Mouse (Mus musculus) hindbrain, postnatal 0 days (tissue): ENCODE results near the gene Fcamr. TPM values are rescaled to one million over a fixed set of nuclear protein-coding genes. Genes with fewer than 3 reads are reported as not detected.

Experiments used
- ATAC-seq: fragments of 200-750 bp; cut with Nextera tagmentation; 2 replicates; pipeline ENCODE4 v1.8.0; 2017; ENCODE audit warnings: mild to moderate bottlenecking, moderate TSS enrichment, moderate library complexity
- DNase-seq: peaks from one replicate; pipeline ENCODE4 v3.0.0-alpha.2; 2015; ENCODE audit warnings: low spot score
- H3K27ac ChIP-seq: fragments of 300-500 bp; sonication (generic); 2 replicates; pipeline ENCODE4 v1.5.1; 2014; ENCODE audit warnings: mild to moderate bottlenecking
- H3K27me3 ChIP-seq: fragments of 300-500 bp; sonication (generic); 2 replicates; pipeline ENCODE4 v1.6.1; 2014; ENCODE audit warnings: low read length, mixed read lengths; ENCODE audit not compliant: insufficient read depth
- H3K36me3 ChIP-seq: fragments of 300-500 bp; sonication (generic); 2 replicates; pipeline ENCODE4 v1.6.1; 2014; ENCODE audit warnings: low read length, mixed read lengths; ENCODE audit not compliant: insufficient read depth
- H3K4me1 ChIP-seq: fragments of 300-500 bp; sonication (generic); 2 replicates; pipeline ENCODE4 v1.6.1; 2014; ENCODE audit warnings: antibody characterized with exemption, low read length, mixed read lengths; ENCODE audit not compliant: insufficient read depth
- H3K4me2 ChIP-seq: fragments of 300-500 bp; sonication (generic); 2 replicates; pipeline ENCODE4 v1.6.1; 2014; ENCODE audit warnings: low read depth, mild to moderate bottlenecking, low read length, moderate library complexity, mixed read lengths
- H3K4me3 ChIP-seq: fragments of 300-500 bp; sonication (generic); 2 replicates; pipeline ENCODE4 v1.5.1; 2014; ENCODE audit warnings: low read length
- H3K9ac ChIP-seq: fragments of 300-500 bp; sonication (generic); replicated peaks from 2 replicates; pipeline ENCODE4 v1.6.1; 2014; ENCODE audit warnings: mild to moderate bottlenecking, low read length, moderate library complexity, mixed read lengths
- H3K9me3 ChIP-seq: fragments of 300-500 bp; sonication (generic); 2 replicates; pipeline ENCODE4 v1.6.1; 2016; ENCODE audit warnings: low read length, mixed read lengths
- CTCF ChIP-seq: IDR thresholded peaks from 2 replicates; pipeline ENCODE4 v1.5.1; 2016; ENCODE audit warnings: antibody characterized with exemption, control low read depth, low read depth
- WGBS: fragments of 180-500 bp; shearing (Covaris S2); extraction: QIAGEN DNeasy Blood & Tissue Kit; methylation state at CpG from one replicate; pipeline ENCODE4 v1.1.7; 2014; 5-methylcytosine and 5-hydroxymethylcytosine counted together
- polyA plus RNA-seq: library from polyadenylated mRNA; unstranded; fragments of >200 nt; fragmentation: Nextera tagmentation; extraction: Ambion mirVana; gene quantifications from 2 replicates; pipeline ENCODE4 v1.2.1, GENCODE M21; 2015
- total RNA-seq: library from RNA; depleted of rRNA; stranded (reverse); fragments of >200 nt; gene quantifications from 2 replicates; pipeline ENCODE4 v1.2.3, GENCODE M21; 2014

Fcamr gene
- total and polyA plus RNA-seq, 2 experiments from 2014 or later: not detected

GRCm38 (mm10) chr1:130820316-130821148 lies 19.8 kb downstream of the Fcamr start:
- 93% methylated on average over 7 of the region's 7 CpGs for WGBS
- DNase-seq (no peak), ATAC-seq (no peak)
- Histone ChIP-seq H3K4me3 (no peak overlapping the region), H3K9me3 (no peaks in the 10 kb centered on the region), H3K4me1 (no peaks in the 10 kb centered on the region), H3K4me2 (no peak overlapping the region), H3K36me3 (no peaks in the 10 kb centered on the region), H3K27ac (no peak overlapping the region), H3K9ac (no peak overlapping the region), H3K27me3 (no peaks in the 10 kb centered on the region)
- no peak for TF ChIP-seq CTCF

DNA sequence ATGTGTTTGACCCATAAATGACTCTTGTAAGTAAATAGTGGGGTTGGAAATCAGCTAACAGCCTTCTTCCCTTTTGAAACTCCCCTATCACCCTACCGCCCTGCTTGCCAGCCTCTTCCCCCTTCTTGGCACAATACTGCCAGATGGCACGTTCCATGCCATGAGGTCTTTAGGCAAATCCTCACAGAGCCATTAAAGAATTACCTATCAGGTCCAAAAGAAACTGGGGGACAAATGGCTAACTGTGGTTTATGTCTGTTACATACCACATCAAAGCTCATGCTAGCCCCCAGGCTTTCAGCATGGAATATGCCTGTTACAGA lies 20.4 kb downstream of the Fcamr start:
- H3K4me1 ChIP-seq: no peaks in the 10 kb centered on the region
- ATAC-seq (no peak), DNase-seq (no peak)
- 82% methylated on average over 2 of the region's 2 CpGs for WGBS
- H3K4me3 ChIP-seq: no peak overlapping the region
- no peak overlapping the region for H3K4me2 ChIP-seq
- TF ChIP-seq CTCF: no peak
- no peak overlapping the region for H3K27ac ChIP-seq
- H3K9me3 ChIP-seq: no peaks in the 10 kb centered on the region
- no peaks in the 10 kb centered on the region for H3K27me3 ChIP-seq
- H3K9ac ChIP-seq: no peak overlapping the region
- H3K36me3 ChIP-seq: no peaks in the 10 kb centered on the region

- H3K4me3 ChIP-seq: no peak overlapping the region
- ATAC-seq (no peak), DNase-seq (no peak)
- no peak for TF ChIP-seq CTCF
- no peak overlapping the region for H3K9ac ChIP-seq
- no peaks in the 10 kb centered on the region for H3K4me1 ChIP-seq
- no peaks in the 10 kb centered on the region for H3K27me3 ChIP-seq
- no peak overlapping the region for H3K27ac ChIP-seq
- H3K9me3 ChIP-seq: no peaks in the 10 kb centered on the region
- no peak overlapping the region for H3K4me2 ChIP-seq
- WGBS: 88% methylated on average over 9 of the region's 9 CpGs
- no peaks in the 10 kb centered on the region for H3K36me3 ChIP-seq
Measured at GRCm38 (mm10) chr1:130821911-130822625, 21.4 kb downstream of the Fcamr start.

- Histone ChIP-seq H3K36me3 (no peaks in the 10 kb centered on the region), H3K4me2 (no peak within 1 kb of the TSS), H3K9me3 (no peaks in the 10 kb centered on the region), H3K4me1 (no peaks in the 10 kb centered on the region), H3K9ac (no peak within 1 kb of the TSS), H3K4me3 (no peak within 1 kb of the TSS), H3K27me3 (no peaks in the 10 kb centered on the region), H3K27ac (no peak within 1 kb of the TSS)
- DNase-seq: no peak
- 87% methylated on average over 5 of the region's 5 CpGs for WGBS
- no peak for TF ChIP-seq CTCF
- no peak for ATAC-seq
Measured at GRCm38 (mm10) chr1:130826448-130826847, 25.7 kb downstream of the Fcamr start, which contains the start of gene Pigr. Gene Pigr (plus strand): TSS chr1:130826684.

GRCm38 (mm10) chr1:130828656-130829055 lies 28.0 kb downstream of the Fcamr start:
- no peak overlapping the region for H3K4me2 ChIP-seq
- no peaks in the 10 kb centered on the region for H3K4me1 ChIP-seq
- 77% methylated on average over 4 of the region's 4 CpGs for WGBS
- ATAC-seq: no peak
- TF ChIP-seq CTCF: no peak
- H3K36me3 ChIP-seq: no peaks in the 10 kb centered on the region
- no peak overlapping the region for H3K27ac ChIP-seq
- no peaks in the 10 kb centered on the region for H3K9me3 ChIP-seq
- no peak overlapping the region for H3K9ac ChIP-seq
- H3K4me3 ChIP-seq: no peak overlapping the region
- no peak for DNase-seq
- H3K27me3 ChIP-seq: no peaks in the 10 kb centered on the region

DNA sequence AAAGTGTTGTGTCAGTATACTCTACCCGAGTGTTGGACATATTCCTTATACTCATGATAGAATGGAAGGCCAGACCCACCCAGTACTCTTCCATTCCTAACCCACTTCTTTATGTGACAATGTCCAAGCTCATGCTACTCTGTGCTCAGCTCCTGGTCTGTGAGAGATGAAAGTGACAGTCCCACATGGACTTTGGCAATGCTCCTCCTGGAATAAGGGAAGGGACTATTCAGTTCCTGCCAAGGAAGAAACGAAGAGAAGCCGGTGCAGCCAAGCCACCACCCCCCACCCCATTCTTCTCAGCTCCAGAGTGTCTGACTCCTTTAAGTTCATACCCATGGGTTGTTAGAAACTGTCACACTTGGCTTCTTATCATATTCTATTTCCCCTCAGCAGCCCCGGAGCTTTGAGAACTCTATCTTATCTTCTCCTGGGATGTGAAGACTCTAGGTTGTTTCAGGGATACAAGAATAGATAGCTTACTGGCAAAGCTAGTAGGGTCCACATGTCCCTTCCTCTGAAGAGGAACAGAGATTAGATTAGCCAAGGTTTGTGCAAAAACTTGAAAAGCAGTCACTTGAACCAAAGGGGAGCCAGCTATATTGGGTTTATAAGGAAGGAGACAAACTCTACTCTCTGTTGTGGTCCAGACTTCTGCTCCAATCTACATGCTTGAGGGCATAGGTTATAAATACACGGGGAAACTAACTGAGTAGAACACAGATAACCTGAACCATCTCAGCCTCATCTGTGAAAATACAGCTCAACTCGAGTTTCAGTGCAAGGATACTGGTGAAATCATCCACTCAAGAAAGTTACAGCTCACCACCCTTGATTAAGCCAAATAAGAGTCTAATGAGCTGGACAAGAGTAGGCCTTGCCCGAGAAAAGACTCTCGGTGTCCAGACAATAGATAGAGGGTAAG lies 29.5 kb downstream of the Fcamr start:
- H3K4me1 ChIP-seq: no peaks in the 10 kb centered on the region
- H3K4me3 ChIP-seq: no peak overlapping the region
- no peak for ATAC-seq
- H3K9ac ChIP-seq: no peak overlapping the region
- H3K27ac ChIP-seq: no peak overlapping the region
- H3K9me3 ChIP-seq: no peaks in the 10 kb centered on the region
- H3K4me2 ChIP-seq: no peak overlapping the region
- no peaks in the 10 kb centered on the region for H3K36me3 ChIP-seq
- TF ChIP-seq CTCF: no peak
- WGBS: 66% methylated on average over 8 of the region's 8 CpGs
- H3K27me3 ChIP-seq: no peaks in the 10 kb centered on the region
- no peak for DNase-seq
